Mouse (Mus musculus): Measurements from ENCODE around the gene Stub1.

Gene Stub1

DNA sequence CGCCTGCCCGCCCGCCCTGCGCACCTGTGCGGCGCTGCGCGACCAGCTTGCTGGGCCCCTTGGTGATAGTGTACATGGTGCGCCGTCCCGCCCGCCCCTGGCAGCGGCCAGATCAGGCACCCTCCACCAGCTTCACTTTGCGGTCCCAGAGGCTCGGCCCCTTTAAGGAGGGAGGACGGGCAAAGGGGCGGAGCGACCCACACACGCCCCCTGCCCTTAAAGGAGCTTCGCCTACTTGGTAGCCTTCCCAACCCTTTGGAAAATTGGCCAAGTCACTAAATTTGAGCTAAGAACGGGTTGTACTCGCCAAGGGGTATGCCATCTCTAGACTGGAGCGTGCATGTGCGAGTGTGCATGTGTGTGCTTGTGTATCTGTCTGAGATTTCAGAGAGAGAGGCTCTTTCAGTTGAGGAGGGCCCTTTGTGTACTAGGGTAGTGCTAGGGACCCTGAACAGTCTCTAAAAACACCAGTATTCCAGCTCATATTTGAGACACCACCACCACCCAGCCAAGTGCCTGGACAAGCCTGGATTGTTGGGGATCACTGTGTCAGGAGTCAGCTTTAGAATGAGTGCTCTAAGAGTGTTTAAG, 35.5 kb upstream of the Stub1 start, which contains the start of gene Mcrip2:
Gene Mcrip2, minus strand, starts transcription at position 164 of the 591 bp plus-strand sequence.
- DNase-seq (ENCODE audit: low spot score), result peak; percentile 70

DNA sequence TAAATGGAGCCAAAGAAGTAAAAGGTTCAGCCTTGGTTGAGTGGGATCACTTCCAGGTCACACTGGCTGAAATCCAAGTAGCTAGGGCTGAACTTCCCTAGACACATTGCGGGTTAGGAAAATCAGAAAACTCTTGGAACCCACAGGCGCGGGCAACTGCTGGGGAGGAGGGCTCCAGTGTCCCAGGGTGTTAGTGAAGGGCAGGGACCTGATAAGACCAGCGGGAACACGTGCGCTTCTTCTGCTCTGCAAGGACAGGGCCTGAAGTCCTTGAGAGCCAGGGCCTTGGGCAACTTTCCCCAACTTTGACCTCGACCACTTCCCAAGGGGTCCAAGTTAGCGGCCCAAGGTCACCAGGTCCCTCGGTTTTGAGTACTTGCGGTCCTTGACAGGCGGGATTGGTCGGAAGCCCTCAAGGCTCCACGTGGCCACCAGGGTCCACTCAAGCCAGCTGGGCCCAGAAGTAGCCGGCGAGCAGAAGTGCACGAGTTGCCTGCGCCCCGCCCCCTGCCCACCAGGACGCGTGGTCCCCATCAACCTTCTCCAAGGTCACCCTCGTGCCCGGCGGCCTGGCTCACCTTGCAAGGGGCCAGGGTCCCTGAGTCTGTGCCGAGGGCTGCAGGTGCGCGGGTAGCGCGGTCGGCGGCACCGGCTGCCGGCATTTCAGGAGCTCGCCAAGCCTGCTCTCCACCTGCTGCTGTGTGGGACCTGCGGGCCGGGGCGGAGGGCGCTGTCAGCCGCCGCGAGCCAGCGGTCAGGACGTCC, 34.8 kb upstream of the Stub1 start:
- peak; percentile 65 for DNase-seq (ENCODE audit: low spot score)

DNA sequence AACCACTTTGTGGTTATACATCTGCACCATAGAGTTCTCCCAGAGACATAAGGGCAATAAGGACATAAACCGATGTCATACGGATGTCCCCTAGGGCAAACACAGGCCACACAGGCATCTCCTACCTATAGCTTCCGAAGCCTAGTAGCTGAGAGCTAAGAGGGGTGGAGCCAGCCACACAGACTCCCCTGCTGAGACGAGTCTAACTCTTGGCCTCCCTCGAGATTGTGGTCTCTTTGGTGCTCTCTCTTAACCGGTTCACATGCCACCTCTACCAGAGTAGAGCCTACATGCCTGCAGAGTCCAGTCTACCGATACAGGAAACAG, 34.3 kb upstream of the Stub1 start:
- DNase-seq (ENCODE audit: low spot score), result no peak

DNA sequence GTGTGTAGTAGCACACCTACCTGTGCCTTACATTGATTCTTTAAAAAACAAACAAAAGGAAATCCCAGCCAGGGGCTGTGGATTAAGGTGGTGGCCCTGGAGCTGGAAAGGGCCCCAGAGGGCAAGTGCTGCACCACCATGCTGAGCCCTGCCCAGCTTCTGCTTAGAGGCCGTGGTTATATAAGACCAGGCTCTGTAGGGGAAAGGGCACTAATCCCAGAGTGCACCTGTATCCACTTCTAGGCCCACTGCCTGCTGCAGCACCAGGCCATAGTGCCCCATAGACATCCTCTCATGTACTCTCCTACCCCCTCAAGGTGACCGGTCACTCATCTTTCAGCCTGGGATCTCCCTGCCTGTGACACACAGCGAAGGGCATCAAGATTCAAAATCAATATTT, 33.0 kb upstream of the Stub1 start:
- no peak for DNase-seq (ENCODE audit: low spot score)

DNA sequence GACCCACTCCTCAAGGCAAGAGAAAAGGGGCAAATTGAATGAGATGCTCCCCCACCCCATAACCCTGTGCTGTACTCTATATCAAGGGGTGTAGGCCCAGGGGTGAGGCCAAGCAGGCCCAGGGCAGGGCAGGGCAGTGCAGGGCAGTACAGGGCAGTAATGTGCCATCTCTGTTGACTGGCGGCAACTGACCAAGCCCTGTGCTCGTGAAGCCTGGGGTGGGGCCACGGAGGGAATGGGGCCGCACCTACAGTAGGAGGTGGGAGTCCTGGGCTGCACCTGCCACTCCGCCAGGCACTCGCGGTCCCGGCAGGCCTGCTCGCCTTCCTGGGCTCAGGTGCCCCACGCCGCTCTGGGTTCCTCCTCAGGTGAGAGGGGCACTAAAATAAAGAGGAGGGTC, 32.1 kb upstream of the Stub1 start:
- DNase-seq (ENCODE audit: low spot score), result no peak

DNA sequence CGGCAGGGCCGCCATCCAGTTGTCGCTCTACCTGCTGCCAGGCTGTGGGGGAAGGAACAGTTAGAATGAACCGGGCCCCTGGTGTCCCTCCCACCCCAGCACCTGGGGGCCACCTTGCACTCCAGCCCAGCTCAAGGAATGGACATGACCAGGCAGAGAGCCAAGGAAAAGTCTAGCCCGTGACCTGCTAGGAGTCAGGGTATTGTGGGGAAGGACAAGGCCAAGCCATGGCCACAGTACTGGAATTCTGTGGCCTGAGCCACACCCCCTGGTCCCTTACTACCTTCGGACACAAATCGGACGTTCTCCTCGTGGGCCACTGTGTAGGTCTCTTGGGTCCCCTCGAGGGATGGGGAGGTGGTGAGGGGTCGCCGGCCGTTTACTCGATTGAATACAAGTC, 31.1 kb upstream of the Stub1 start:
- DNase-seq (ENCODE audit: low spot score), result no peak

DNA sequence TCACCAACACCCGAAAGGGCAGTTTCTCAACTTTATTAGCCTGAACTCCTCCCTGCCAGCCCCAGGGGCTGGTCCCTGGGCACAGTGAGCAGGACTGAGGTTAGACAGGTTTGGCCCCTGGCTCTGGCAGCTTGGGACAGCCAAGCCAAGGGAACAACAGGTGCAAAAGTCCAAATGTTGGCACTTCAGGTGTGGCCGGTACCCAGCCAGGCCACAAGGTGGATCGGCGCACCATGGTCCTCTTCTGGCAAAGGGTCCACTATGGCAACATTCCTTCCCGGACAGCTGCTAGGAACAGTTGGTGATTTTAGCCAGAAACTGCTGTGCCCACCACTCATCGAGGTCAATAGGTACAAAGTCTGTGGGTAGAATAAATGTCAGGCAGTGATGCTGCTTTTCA, 30.5 kb upstream of the Stub1 start:
- no peak for DNase-seq (ENCODE audit: low spot score)

DNA sequence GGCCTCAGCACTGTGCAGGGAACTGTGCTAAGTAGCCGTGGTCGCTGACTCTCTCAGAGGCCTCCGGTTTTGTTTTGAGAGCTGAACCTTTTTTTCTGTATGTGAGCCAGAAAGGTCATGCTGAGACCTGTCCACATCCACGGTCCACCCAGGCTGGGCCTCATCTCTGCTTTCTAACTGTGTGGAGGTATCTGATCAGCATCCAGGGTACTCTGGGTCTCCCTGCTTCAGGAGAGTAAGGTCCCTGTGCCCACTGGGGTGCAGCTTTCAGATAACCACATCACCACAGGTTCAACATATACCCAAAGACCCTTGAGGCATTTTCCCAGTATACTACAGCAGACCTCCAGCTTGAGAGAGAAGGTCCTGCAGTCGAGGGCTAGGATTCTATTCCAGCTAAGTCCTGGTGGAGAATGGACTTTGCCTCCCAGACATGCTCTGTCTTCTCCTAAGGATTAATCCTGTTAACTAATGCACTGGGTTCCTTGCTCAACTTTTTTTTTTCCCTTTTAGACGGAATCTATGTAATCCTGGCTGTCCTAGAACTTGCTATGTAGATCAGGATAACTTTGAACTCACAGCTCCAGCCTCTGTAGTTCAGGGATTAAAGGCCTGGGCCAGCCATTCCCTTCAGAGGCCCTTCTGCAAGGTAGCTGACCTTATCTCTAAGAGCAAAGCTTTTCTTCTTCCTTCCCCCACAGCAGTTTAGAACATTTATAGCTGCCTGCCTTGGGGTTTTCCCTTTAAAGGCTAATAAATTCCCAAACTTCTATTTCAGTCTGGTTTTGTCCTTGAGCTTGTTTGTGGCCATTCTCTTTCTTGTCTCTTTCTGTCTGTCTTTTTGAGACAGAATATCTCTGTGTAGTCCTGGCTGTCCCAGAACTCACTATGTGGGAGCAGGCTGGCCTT, 28.8 kb upstream of the Stub1 start:
- no peak for DNase-seq (ENCODE audit: low spot score)

DNA sequence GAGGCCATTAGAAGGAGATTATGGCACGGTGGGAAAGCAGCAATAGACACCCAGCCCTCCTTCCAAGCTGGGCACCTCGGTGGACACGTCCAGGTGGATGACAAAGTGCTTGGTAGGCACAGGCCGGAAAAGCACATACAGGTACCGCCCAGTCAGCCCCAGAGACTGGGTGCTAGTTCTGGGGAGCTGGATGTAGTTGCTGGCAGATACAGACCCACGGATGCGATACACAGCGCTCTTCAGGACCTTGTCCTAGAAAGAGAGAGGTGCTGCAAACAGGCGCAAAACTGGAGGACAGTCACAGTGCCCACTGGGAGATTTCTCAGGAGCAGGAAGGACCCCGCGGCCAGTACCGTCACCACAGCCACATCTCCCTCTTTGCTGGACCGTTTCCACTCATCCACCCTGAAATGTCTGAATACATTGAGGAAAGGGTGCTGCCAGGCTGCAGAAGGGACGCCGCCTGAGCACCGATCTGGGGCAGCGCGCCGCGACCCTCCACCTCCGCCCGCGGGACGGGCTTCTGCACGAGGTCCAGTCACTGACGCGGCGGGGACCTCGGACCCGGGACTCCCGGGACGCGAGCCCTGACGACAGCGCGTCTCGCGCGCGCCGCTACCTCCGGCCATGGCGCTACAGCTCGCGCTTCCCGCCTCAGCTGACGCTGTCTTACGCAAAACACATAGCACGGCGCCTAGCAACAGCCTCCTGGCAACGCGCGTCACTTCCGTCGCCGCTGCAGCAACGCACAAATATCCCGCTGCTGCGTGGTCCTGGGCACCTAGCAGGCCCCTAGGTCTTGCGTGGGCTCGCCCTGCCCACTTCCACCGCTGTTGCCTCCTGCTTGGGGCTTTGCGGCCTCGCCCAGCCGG, 27.9 kb upstream of the Stub1 start, which contains the start of gene Wdr90:
Gene Wdr90, minus strand, starts transcription at position 670 of the 872 bp plus-strand sequence.
- DNase-seq (ENCODE audit: low spot score), result peak; percentile 86

DNA sequence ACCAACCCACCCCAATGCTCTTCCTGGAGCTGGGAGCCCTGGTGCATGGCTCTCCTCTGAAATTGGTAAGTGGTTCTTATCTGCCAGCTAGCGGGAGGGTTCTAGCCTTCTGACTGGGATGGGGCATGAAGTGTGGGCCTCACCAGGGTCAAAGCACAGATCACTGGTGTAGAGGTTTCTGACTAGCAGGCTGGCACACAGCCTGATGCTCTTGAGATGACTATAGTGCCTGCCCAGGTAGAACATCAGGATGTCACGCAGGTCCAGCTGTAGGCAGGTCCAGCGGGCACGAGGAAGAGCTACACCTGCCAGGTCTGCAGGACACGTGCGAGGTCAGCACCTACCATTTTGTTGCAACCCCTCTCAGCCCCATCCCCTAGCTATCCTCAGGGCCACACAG, 27.0 kb upstream of the Stub1 start:
- no peak for DNase-seq (ENCODE audit: low spot score)

DNA sequence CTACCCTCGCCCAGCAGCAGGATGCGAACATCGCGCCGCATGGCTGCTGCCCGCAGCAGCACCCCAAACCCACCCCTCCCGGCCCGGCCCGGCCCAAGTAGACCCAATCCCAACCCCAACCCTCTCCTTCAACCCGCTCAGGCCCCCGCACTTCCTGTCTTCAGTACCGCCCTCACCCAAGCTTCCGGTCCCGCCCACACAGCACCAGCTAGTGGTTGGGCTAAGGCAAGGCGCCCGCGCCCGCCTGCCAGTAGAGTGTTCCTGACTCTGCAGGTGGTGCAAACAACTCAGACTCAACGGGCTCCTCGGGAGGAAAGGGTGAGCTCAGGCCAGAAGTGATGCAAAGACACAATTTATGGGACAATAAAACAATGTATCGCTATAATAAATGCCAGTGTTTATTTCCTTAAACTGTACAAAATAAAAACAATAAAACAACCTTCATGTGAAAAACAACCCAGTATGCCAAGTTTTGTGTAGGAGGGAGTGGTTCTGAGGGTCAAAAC, 11.2 kb upstream of the Stub1 start, which contains the start of gene Rhot2:
Gene Rhot2, minus strand, starts transcription at position 456 of the 506 bp plus-strand sequence.
- DNase-seq (ENCODE audit: low spot score), result peak; percentile 85

DNA sequence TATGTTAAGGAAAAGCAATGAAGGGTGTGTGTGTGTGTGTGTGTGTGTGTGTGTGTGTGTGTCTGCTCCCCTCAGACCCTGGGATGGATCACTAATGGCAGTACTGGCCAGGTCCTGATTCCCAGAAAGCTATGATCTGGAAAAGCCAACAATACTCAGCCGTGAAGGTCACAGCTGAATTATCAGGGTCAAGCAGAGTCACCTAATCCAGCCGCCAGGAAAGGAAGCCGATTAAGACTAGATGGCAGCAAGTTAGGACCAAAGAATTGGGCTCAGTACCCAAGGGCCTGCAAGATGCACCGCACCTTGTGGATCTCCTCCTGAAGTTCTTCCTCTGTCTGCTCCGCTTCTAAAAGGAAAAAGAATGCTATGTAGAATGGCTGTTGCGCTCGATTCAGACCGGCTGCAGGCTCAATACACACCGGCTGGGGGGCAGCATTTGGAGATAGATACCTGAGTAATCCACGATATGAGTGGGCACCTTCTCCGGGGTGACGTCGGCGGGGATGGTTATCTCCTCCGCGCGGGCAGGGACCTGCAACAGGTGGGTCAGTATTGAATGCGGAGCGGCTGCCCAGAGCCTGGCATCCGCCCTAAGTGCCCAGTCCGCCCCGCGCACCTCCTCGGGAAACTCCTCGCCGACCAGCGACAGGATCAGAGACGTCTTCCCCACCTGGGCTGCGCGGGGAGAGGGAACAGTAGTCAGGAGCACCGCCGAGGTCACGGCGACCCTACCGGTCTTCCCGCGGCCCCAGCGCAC, 10.6 kb upstream of the Stub1 start:
- DNase-seq (ENCODE audit: low spot score), result no peak

DNA sequence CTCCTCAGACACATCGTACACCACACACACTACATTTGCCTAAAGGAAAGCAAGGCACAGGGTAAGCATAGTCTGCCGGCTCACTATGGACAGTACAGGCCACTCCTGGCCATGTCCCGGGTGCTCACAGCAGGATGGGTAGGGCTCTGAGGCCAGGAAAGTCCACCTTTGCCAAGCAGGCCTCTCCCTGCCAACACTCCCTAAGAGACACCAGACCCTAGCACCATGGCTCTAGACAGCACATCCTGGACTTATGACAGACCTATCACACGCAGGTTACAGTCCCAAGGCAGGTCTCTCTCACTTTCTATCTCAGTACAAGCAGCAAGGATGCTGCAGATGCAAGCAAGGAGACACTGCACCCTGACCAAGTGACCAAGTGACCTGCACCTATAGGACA, 9.9 kb upstream of the Stub1 start:
- no peak for DNase-seq (ENCODE audit: low spot score)

DNA sequence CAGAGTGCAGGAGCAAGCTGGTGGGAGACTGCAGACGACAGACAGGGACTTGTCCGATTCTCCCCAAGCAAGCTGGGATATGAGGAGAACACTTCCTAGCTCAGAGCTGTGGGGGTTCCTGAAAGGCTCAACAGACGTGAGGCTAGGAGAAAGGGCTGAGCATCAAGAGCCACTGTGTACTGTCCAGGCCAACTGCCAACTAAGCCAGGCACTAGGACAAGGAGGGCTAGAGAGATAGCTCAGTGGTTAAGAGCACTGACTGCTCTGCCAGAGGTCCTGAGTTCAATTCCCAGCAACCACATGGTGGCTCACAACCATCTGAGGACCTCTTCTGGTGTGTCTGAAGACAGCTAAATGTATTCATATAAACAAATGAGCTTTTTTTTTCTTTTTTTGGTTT, 9.3 kb upstream of the Stub1 start:
- DNase-seq (ENCODE audit: low spot score), result no peak

DNA sequence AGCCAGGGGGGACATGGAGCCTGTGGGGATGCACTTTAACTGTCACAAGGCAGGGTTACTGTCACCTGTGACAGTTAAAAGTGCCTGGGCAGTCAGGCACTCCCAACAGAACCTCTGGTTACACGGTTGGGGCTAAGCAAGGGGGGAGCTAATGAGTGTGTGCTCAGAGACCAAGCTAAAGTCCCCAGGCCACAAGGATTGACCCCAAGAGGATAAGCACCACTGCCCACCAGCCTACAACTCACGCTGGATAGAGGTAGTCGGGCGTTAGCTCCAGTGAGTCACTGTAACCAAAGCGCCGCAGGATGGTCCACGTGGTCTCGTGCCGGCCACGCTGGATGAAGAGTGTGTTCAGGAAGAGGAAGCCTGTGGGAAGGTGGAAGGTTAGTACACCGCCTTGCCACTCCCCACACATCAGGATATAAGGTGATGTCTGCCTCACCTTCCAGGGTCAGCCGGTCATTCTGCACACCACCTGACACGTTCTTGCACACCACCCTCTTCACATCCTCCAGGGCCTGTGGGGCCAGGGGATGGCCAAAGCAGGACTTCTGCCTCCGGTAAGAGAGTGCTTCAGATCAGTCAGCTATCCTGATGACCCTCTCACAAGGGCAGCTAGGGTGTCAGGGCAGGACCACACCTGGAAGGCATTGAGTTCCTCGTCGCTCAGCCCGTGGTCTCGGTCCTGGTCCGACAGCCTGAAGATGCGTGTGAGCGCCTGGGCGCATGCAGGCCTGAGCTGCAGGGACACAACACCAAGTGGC, 8.1 kb upstream of the Stub1 start, which contains the start of gene Gm20683:
Gene Gm20683, minus strand, starts transcription at position 647 of the 764 bp plus-strand sequence.
- no peak for DNase-seq (ENCODE audit: low spot score)

DNA sequence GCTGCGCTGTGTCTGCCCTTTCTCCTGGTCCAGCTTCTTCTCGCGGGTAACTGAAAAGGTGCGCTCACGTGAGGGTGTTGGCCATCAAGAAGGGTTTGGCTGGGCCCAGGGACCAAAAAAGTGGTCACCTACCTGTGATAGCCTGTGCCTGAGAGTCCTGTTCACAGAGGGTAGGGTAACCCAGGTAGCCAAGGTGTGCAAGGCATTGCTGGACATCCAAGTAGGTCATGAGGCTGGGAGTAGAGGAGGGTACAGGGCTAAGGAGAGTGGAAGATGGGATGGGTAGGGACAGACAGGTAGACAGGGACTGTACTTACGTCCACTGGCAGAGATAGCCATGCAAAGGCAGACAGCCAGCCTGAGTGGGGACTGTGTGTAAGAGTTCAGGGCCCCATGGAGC, 7.3 kb upstream of the Stub1 start:
- DNase-seq (ENCODE audit: low spot score), result no peak

DNA sequence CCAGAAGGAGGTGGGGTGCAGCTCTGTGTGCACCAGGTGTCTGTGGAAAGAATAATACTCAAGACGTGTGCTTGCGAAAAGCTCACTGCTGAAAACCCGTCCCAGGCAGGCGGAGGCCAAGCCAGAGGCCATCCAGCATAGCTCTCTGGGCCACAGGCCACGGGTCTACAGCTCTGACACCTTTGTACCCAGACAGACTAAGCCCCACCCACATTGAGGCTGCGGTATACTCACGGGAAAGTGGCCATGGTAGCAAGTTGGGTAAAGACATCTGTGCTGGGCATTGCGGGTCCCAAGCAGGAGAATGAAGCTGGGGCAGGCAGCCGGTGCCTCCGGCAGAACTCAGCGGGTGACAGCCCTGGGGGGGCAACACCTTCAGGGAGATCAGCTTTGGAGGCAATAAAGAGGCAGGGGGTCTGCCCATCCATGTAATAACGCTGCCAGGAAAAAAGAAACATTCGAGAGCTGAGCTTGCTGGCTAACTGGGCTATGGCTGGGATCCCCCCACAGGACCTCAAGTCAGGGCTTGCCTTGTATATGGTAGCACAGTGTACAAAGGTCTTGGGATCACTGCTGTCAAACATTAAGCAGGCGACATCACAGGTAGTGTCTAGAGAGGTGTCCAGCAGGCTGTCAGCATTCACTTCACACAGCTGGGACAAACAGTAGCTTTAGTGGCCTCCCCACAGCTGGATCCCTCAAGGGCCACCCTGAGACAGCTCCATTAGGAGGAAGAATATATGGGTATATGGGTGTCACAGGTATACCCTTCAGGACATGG, 6.4 kb upstream of the Stub1 start:
- no peak for DNase-seq (ENCODE audit: low spot score)

DNA sequence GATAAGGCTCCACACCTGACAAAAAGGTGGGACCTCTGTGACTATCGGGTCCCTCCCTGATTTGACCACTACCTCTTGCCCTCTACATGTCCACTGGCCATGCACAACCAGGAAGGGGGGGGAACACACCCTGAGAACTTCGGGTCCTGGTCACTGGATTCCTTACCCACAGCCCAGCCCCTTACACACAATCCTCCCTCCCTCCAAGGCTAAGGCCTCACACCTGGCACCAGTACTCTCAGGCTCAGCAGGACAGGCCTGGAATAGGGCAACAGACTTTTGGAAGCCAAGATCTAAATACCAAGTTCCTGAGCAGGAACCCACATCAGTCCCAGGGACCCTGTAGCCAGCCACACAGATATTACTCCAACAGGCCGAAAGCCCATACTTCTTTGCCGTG, 5.7 kb upstream of the Stub1 start:
- DNase-seq (ENCODE audit: low spot score), result no peak

DNA sequence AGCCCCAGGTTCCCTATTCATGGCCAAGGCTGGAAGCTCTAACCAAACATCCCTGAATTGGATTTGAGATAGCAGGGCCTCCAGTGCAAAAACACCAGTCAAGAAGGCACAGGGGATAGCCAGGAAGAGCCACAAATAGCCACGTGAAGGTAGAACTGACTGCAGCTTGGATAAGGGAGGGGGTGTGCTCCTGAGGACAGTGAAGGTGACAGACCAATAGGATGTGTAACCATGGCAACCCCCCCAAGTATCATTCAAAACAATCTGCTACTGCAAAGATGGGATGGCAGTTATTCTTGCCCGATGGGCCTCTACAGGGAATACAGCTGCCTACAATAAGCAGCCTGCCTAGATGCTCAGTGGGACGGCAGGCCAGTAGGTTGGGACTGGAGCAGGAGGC, 4.3 kb upstream of the Stub1 start:
- DNase-seq (ENCODE audit: low spot score), result no peak

Data from ovary, postnatal 14 days (tissue).